Mouse (Mus musculus) olfactory bulb, adult 2 months (tissue): ENCODE results near the gene Emg1. TPM values are rescaled to one million over a fixed set of nuclear protein-coding genes. Genes with fewer than 3 reads are reported as not detected.

ENCODE experiments used
- H3K27ac ChIP-seq: fragments of 200-500 bp; 2 replicates; pipeline ENCODE4 v1.5.1; 2012; ENCODE audit warnings: low read depth, low read length; ENCODE audit not compliant: insufficient read depth
- H3K4me1 ChIP-seq: fragments of 200-500 bp; 2 replicates; pipeline ENCODE4 v1.6.1; 2012; ENCODE audit warnings: low read length; ENCODE audit not compliant: control insufficient read depth, insufficient read depth
- H3K4me3 ChIP-seq: fragments of 200-500 bp; 2 replicates; pipeline ENCODE4 v1.5.1; 2012; ENCODE audit warnings: mild to moderate bottlenecking, low read depth, low read length, moderate library complexity; ENCODE audit not compliant: insufficient read depth
- CTCF ChIP-seq: fragments of 200-500 bp; IDR thresholded peaks from 2 replicates; pipeline ENCODE4 v1.5.1; 2012; ENCODE audit warnings: low read depth, mild to moderate bottlenecking, low read length, moderate library complexity; ENCODE audit not compliant: insufficient read depth
- POLR2A ChIP-seq: fragments of 200-500 bp; IDR thresholded peaks from 2 replicates; pipeline ENCODE4 v1.6.1; 2012; ENCODE audit warnings: mild to moderate bottlenecking, low read depth, low read length, moderate library complexity; ENCODE audit not compliant: insufficient read depth
- WGBS: fragments of 180-500 bp; shearing (Covaris S2); methylation state at CpG from one replicate; pipeline ENCODE4 v1.1.7; 2018; 5-methylcytosine and 5-hydroxymethylcytosine counted together
- polyA plus RNA-seq: library from polyadenylated mRNA; stranded (reverse); fragments of >200 nt; gene quantifications from 2 replicates; pipeline ENCODE4 v1.2.4, GENCODE M21; 2012; ENCODE audit warnings: low replicate concordance; ENCODE audit not compliant: missing spikeins, insufficient read depth, insufficient read length

The Emg1 gene
- polyA plus RNA-seq, 1 experiment = not detected

DNA sequence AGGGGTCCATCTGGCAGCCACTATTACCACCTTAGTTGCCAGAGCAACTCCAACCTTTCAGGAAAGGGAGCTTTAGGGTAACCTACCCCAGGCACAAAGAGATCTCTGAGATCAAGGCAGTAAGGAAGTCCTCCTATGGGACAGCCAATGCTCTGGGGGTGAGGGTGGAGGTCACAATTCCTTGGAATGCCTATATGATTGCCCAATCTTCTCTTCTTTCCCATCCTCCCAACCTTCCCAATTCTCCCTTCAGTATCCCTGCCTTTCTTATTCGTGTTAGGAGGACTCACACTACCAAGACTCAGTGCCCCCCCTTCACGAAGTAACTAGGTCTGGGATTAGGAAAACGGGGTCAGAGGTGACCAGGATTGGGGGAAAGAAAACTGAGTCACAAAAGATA is 43.3 kb upstream of the Emg1 start:
- Histone ChIP-seq H3K4me3 (peak overlapping the region; percentile 98), H3K27ac (peak overlapping the region; percentile 80; the same call in 1 of the 2 replicates), H3K4me1 (peaks cover 22% of the 10 kb centered on the region)
- no peak for TF ChIP-seq POLR2A
- WGBS = 3% methylated on average over 3 of the region's 3 CpGs

DNA sequence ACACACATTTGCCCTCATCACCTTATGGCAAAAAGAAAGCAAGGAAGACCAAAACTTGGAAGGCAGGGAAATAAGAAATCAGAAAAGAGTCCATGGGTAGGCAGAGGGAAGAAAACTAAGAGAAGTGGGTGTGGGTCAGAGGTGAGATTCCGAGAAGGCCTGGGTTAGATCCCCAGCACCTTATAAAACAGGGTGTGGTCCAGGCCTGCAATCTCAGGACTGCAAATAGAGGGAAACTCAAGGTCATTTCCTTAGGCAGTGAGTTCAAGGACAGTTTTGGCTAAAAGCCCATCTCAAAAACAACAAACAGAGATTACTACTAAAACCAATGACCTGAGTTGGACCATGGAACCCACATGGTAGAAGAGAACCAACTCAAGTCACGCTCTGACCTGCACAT is 41.9 kb upstream of the Emg1 start:
- 91% methylated on average over 2 of the region's 2 CpGs for WGBS
- TF ChIP-seq CTCF = no peak

DNA sequence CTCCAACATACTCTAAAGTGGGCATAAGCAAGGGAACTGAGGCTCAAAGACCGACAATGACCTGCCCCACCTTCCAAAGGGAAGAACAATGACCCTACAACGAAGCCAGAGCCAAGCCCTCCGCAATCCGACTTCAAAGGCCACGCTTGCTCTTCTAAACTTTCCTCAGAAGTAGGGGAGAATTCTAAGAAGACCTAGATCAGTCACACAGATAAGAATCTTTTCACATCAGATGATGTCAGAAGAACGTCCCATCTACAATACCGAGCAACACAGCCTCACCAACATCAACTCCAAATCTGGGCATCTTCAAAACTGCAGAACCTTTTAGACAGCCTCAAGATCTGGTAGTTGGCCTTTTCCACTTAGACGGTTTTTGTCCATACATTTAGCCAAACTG is 38.4 kb upstream of the Emg1 start:
- no peak overlapping the region for H3K27ac ChIP-seq
- no peak overlapping the region for H3K4me3 ChIP-seq
- peaks cover 26% of the 10 kb centered on the region for H3K4me1 ChIP-seq
- WGBS = 79% methylated on average over 8 of the region's 8 CpGs
- TF ChIP-seq CTCF = no peak
- TF ChIP-seq POLR2A = no peak

More for the DNA sequence above, 41.9 kb upstream of the Emg1 start:
- Histone ChIP-seq H3K4me3 (no peak overlapping the region), H3K27ac (no peak overlapping the region), H3K4me1 (peaks cover 20% of the 10 kb centered on the region)

DNA sequence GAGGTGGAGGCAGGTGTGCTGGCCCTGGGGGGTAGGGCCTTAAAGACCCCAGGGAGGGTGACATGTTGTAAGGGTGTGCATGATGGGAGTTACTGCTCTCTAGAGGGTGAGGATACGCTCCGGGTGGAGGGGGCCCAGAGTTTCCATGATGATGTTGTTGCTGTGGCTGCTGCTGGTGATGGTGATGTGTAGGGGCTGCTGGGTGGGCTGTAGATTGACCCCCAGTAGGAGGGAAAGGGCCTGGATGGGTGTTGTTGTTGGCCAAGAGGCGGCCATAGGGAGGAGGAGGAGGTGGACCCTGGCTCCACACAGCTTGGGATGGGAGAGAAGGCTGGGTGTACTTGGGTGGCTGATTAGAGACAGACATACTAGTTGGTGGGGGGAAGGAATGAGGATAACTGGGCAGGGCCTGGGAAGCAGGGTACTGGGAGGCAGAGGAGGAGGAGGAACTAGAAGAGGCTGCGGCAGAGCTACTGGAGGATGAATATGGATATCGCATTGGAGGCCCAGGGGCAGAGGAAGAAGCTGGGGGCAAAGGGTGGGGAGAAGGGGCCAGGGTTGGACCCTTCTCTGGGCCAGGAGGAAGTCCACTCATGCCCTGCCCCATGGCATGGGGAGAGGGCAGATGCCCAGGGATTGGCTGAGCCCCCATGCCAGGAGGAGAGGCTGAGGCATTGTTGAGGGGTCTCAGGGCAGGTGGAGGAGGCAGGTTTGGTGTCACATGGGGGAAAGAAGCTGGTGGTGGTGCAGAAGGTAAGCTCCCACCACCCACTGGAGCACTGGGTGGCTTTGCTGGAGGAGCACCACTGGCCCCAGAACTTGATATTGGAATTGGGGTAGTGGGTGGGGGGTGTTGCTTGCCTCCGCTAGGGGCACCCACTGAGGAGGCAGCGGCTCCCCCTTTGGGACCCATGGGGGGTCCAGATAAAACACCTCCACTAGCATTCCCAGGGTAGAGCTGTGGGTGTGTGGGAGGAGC is 35.0 kb upstream of the Emg1 start:
- H3K27ac ChIP-seq = peak overlapping the region; percentile 76; the same call in 1 of the 2 replicates
- H3K4me1 ChIP-seq = peaks cover 40% of the 10 kb centered on the region
- TF ChIP-seq CTCF (no peak), POLR2A (no peak)
- WGBS = 60% methylated on average over 7 of the region's 7 CpGs
- H3K4me3 ChIP-seq = no peak overlapping the region

DNA sequence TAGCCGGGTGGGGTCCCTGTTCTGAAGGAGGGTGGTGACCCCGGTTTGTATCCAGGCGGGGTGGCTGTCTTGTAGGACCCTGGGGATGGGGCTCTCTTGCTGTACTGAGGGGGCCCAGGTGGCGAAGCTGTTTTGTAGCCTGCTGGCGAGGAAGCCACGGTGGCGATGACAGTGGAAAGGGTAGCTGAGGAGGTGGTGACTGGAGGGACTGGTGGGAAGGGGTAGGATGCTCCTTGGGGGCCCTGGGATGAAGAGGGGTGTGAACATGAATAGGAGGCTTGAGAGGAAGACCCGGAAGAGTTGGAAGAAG is 34.3 kb upstream of the Emg1 start:
- WGBS = 9% methylated on average over 8 of the region's 8 CpGs
- Histone ChIP-seq H3K4me3 (peak overlapping the region; percentile 60), H3K4me1 (peaks cover 43% of the 10 kb centered on the region), H3K27ac (peak overlapping the region; percentile 76)
- no peak for TF ChIP-seq CTCF

DNA sequence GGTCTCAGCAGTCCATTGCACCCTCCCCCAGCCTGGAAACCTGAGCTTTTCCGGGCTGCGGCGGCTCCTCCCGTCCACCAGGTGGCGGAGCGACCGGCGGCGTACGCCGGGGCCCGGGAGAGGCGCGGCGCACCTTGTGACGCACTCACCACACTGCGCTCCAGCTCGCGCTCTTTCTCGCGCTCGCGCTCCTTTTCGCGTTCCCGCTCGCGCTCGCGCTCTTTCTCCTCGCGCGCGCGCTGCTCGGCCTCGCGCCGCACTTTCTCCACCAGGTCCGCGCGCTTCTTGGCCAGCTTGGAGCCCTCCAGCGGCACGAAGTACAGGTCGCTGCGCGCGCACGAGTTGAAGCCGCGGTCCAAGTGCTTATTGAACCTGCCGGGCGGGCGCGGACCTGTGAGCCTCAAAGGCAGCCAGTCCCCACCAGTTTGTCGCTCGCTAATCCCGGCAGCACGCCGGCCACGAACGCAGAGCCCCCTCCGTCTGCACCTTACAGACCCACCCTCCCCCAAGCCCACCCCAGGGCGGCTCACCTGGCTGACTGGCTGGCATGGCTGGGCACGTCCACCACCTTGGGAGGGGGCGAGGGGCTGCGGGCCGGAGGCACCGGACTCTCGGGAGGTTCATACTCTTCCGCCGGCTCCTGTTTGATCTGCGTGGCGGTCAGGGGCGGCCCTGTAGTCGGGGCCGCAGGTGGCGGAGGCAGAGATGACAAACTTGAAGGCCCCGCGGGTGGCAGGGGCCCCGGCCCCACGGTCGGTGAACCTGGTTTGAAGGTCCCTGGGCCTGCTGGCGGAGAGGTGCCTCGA is 33.7 kb upstream of the Emg1 start:
- Histone ChIP-seq H3K27ac (peak overlapping the region; percentile 76), H3K4me1 (peaks cover 43% of the 10 kb centered on the region), H3K4me3 (peak overlapping the region; percentile 60)
- WGBS = under 1% methylated on average over 85 of the region's 85 CpGs
- TF ChIP-seq CTCF = peak; percentile 87
- TF ChIP-seq POLR2A = peak; percentile 73

DNA sequence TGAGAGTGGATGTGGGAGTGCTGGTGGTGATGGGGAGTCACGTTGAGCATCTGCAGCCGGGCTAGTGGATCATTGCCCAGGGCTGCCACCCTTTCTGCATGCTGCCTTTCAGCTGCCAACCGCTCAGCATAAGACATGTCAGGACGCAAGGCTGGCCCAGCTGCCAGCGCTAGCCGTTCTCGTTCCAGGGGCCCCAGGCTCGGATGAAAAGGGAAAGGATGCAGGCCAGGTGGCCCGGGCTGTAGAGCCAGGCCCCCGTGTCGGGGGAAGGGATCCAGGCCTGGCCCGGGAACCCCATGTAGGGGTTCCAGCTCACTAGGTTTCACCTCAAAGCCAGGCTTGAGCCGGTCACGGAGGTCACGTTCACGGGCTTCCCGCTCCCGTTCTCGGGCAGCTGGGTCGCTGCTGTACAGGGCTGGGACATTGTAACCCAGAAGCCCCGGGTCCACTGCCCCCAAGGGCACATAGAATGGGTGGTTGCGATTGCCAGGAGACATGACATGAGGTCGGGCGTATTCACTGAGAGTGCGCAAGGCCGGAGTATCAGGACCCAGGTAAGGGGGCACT is 32.9 kb upstream of the Emg1 start:
- Histone ChIP-seq H3K4me3 (peak overlapping the region; percentile 60), H3K4me1 (peaks cover 46% of the 10 kb centered on the region), H3K27ac (peak overlapping the region; percentile 13; the same call in 1 of the 2 replicates)
- WGBS = 65% methylated on average over 26 of the region's 26 CpGs
- no peak for TF ChIP-seq POLR2A
- TF ChIP-seq CTCF = no peak

DNA sequence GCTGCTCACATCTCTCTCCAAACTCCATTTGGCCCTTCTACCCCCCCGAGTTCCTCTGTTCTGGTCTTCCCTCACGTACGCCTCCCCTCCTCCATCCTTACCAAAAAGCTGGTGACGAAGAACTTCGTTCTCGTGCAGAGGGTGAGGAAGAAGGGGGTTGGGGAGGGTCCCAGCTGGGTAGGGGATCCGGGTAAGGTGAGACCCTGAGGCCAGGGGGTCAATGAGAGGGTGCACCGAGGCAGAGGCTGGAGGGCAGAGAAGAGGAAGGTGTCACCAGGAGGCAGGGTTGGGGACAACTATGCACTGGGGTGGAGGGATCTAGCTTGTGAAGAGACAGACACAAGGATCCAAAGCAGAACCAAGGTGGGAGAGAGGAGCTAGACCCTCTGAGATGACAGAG is 31.7 kb upstream of the Emg1 start:
- no peak for TF ChIP-seq POLR2A
- 87% methylated on average over 8 of the region's 8 CpGs for whole genome bisulfite sequencing
- Histone ChIP-seq H3K4me1 (peaks cover 54% of the 10 kb centered on the region), H3K4me3 (no peak overlapping the region), H3K27ac (no peak overlapping the region)
